17 mouse cellular contexts compared by ENCODE assay signal in genomic region chr2:126606061-126606687, GRCm38 (mm10). TPM values are rescaled to one million over a fixed set of nuclear protein-coding genes. Genes with fewer than 3 reads are reported as not detected.
DNase-seq lines count a peak whose midpoint lies in the region; ATAC-seq and TF ChIP-seq lines count a peak whose summit lies in the region.
"Had no signal": no experiment of that assay in that cellular context is flagged by ENCODE, and none has a peak within 500 bp of the region (broad histone marks: within the 10 kb centered on the region; RNA-seq: fewer than 3 reads in every experiment).

No protein-coding gene starts in this region.

- TF ChIP-seq POLR2A in spleen, adult 2 months (IDR thresholded peaks at IDR 0.05; ENCODE audit: low read depth, low read length): no peak

- H3K4me1 ChIP-seq in spleen, adult 2 months (ENCODE audit: control insufficient read depth, insufficient read depth, insufficient read length): peaks cover 7% of the 10 kb centered on the region; the same call in 1 of the 2 replicates
- H3K4me1 ChIP-seq: forebrain, embryonic 12.5 days had no signal

- H3K4me3 ChIP-seq in spleen, adult 2 months (ENCODE audit: extremely low read depth, insufficient read depth, insufficient read length): no peak overlapping the region
- H3K4me3 ChIP-seq: embryonic facial prominence, embryonic 13.5 days; forebrain, embryonic 12.5 days; heart, embryonic 12.5 days; myocyte had no signal

- TF ChIP-seq CTCF in spleen, adult 2 months (IDR thresholded peaks at IDR 0.05; ENCODE audit: extremely low read depth, insufficient read depth, insufficient read length, insufficient replicate concordance): no peak

- peak; percentile 73 for ATAC-seq in monocyte, adult 5-6 weeks (replicated peaks; ENCODE audit: insufficient number of reproducible peaks, low FRiP score, low TSS enrichment, poor library complexity, severe bottlenecking)

- no peaks in the 10 kb centered on the region for H3K27me3 ChIP-seq in spleen, adult 2 months (ENCODE audit: control insufficient read depth, insufficient read depth, low read length)
- H3K27me3 ChIP-seq: embryonic facial prominence, embryonic 13.5 days; forebrain, embryonic 12.5 days; heart, embryonic 12.5 days had no signal

- DNase-seq in spleen, adult 2 months (ENCODE audit: low read depth in 1 of 2, low spot score in 2 of 2): peak; percentile 11 to 66
- DNase-seq in spleen, adult 12 weeks (ENCODE audit: low spot score): no peak
- DNase-seq in brain, adult 2 months (ENCODE audit: low read depth, low spot score): peak; percentile 57
- DNase-seq in thymus, postnatal 36 days: peak; percentile 25 to 49
- DNase-seq in adrenal gland, postnatal 36 days: no peak
- DNase-seq in embryo, embryonic 10 days (ENCODE audit: low spot score): no peak
- no peak for DNase-seq in cerebellum, postnatal 4 days (ENCODE audit: low spot score in 2 of 2)
- DNase-seq: cerebellum, adult 9-10 months; kidney, adult 8-10 months; lung, postnatal 4 days; retina, postnatal 1 day had no signal

- H3K36me3 ChIP-seq in spleen, adult 2 months (ENCODE audit: control insufficient read depth, insufficient read depth, low read length): no peaks in the 10 kb centered on the region
- H3K36me3 ChIP-seq: embryonic facial prominence, embryonic 13.5 days; forebrain, embryonic 12.5 days; heart, embryonic 12.5 days had no signal

- WGBS in spleen, adult 2 months: 36% methylated on average over 15 of the region's 15 CpGs

- peak overlapping the region; percentile 26; the same call in 1 of the 2 replicates for H3K27ac ChIP-seq in spleen, adult 2 months (ENCODE audit: insufficient read depth, low read length)
- H3K27ac ChIP-seq: embryonic facial prominence, embryonic 13.5 days; forebrain, embryonic 12.5 days; liver, embryonic 14.5 days had no signal

RNA-seq across cellular contexts. Expression of gene Hdc, which starts 12.9 kb away (rescaled TPM):
- polyA plus RNA-seq in spleen, adult 2 months (2012; rRNA removed): 3.2 and 4.6 TPM in 2 replicates
- total RNA-seq in monocyte, adult 5-6 weeks (2017): 27.7 to 79.7 TPM (median 71.5 TPM) in 3 replicates
- total RNA-seq in adrenal gland, postnatal 36 days (2021): 10 to 100 TPM in 1 of 2 experiments, 1 to 10 TPM in 1; 2.6 to 25.9 TPM

RNA-seq across cellular contexts. Expression of gene Slc27a2, which starts 54.0 kb away (rescaled TPM):
- 0.31 and 0.57 TPM in 2 replicates for polyA plus RNA-seq in spleen, adult 2 months (2012; rRNA removed)
- 0.32 to 0.87 TPM in 2 of 3 replicates, not detected in the other for total RNA-seq in monocyte, adult 5-6 weeks (2017)
- 10 to 100 TPM; 10.2 to 40.8 TPM for total RNA-seq in adrenal gland, postnatal 36 days (2021)
- polyA plus RNA-seq: myocyte had no signal

Comparison
In these comparisons a context has a peak if more than half of its experiments do, and no peak if none do; other contexts are left out.
1. DNase-seq: peak in spleen, adult 2 months (2 of 2), brain, adult 2 months (single experiment) and thymus, postnatal 36 days (2 of 2); none in spleen, adult 12 weeks (single experiment), adrenal gland, postnatal 36 days (0 of 2), embryo, embryonic 10 days (single experiment) and cerebellum, postnatal 4 days (0 of 2).